ENCODE assay signal across 20 mouse cellular contexts in the genomic region with DNA sequence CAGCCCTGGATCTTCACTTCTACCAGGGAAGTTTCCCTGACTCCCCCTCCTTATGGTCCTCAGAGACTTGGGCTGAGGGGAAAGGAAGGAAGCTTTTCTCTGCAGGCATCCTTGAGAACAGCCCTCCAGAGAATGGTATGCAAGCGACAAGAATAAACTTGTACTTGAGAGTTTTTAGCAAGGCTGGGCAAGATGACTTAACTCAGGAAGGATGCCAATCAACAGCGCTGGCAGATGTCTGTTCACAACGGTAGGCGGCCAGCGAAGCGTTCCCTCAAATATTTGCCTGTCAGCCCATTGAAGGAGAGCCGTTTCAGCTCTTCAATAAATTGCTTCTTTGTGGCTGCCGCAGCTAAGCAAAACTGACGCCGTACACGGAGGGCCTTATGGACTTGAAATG.
A peak's percentile ranks its signal among the peaks of the same experiment; 100 is the strongest.
DNase-seq lines count a peak whose midpoint lies in the region; ATAC-seq lines count a peak whose summit lies in the region.
"Had no signal": no experiment of that assay in that cellular context is flagged by ENCODE, and none has a peak within 500 bp of the region (broad histone marks: within the 10 kb centered on the region; RNA-seq: fewer than 3 reads in every experiment).

No protein-coding gene starts in this region.

- no peaks in the 10 kb centered on the region for H3K36me3 ChIP-seq in hindbrain, embryonic 15.5 days
- no peaks in the 10 kb centered on the region for H3K36me3 ChIP-seq in hindbrain, embryonic 13.5 days
- H3K36me3 ChIP-seq in midbrain, embryonic 11.5 days (ENCODE audit: control insufficient read depth, insufficient read depth, low read length): no peaks in the 10 kb centered on the region
- no peaks in the 10 kb centered on the region for H3K36me3 ChIP-seq in midbrain, embryonic 16.5 days (ENCODE audit: control insufficient read depth, insufficient read depth, low read length)
- H3K36me3 ChIP-seq: embryonic facial prominence, embryonic 12.5 days; limb, embryonic 12.5 days; midbrain, embryonic 15.5 days; neural tube, embryonic 12.5 days had no signal

- no peak overlapping the region for H3K9ac ChIP-seq in hindbrain, embryonic 15.5 days
- no peak overlapping the region for H3K9ac ChIP-seq in hindbrain, embryonic 13.5 days
- no peak overlapping the region for H3K9ac ChIP-seq in midbrain, embryonic 11.5 days (ENCODE audit: low read length)
- no peak overlapping the region for H3K9ac ChIP-seq in midbrain, embryonic 16.5 days (ENCODE audit: low read depth, low read length)
- H3K9ac ChIP-seq: embryonic facial prominence, embryonic 12.5 days; limb, embryonic 12.5 days; liver, postnatal 0 days; midbrain, embryonic 15.5 days; neural tube, embryonic 12.5 days had no signal

- ATAC-seq in hindbrain, embryonic 15.5 days (ENCODE audit: low FRiP score, low read depth): 0 out of 2 replicates have a peak, but pooled peaks have one; percentile 52
- no peak for ATAC-seq in hindbrain, embryonic 13.5 days (ENCODE audit: low FRiP score)
- no peak for ATAC-seq in midbrain, embryonic 11.5 days (ENCODE audit: low FRiP score)
- no peak for ATAC-seq in midbrain, embryonic 16.5 days
- ATAC-seq: inflammation-experienced regulatory T-cells, adult 6 months; liver, postnatal 0 days; midbrain, embryonic 15.5 days had no signal

- H3K27me3 ChIP-seq in hindbrain, embryonic 15.5 days: no peaks in the 10 kb centered on the region
- H3K27me3 ChIP-seq in hindbrain, embryonic 13.5 days: no peaks in the 10 kb centered on the region
- no peaks in the 10 kb centered on the region for H3K27me3 ChIP-seq in midbrain, embryonic 11.5 days (ENCODE audit: control insufficient read depth, insufficient read depth, low read length)
- no peaks in the 10 kb centered on the region for H3K27me3 ChIP-seq in midbrain, embryonic 16.5 days (ENCODE audit: control insufficient read depth, insufficient read depth, low read depth, low read length)
- H3K27me3 ChIP-seq: embryonic facial prominence, embryonic 12.5 days; limb, embryonic 12.5 days; midbrain, embryonic 15.5 days; neural tube, embryonic 12.5 days had no signal

- peak; percentile 59 to 65 for DNase-seq in cerebellum, postnatal 10 days
- no peak for DNase-seq in cerebellum, postnatal 36 days
- peak; percentile 70 for DNase-seq in midbrain, embryonic 11.5 days (ENCODE audit: low spot score, missing footprints)
- peak; percentile 66 for DNase-seq in layer of hippocampus, adult 9-11 months
- no peak for DNase-seq in heart, adult 8-10 months (ENCODE audit: low spot score)
- DNase-seq: adrenal gland, postnatal 10 days; cerebellum, adult 8-10 months; gastrocnemius, postnatal 10 days; heart, postnatal 10 days; liver, postnatal 0 days; spleen, adult 18-20 months had no signal

- WGBS in hindbrain, embryonic 15.5 days: 63% methylated on average over 11 of the region's 11 CpGs
- WGBS in hindbrain, embryonic 13.5 days: 76% methylated on average over 11 of the region's 11 CpGs
- 80% methylated on average over 11 of the region's 11 CpGs for WGBS in midbrain, embryonic 11.5 days
- WGBS in midbrain, embryonic 16.5 days: 63% methylated on average over 11 of the region's 11 CpGs

- peaks cover 9% of the 10 kb centered on the region; the same call in 1 of the 2 replicates for H3K4me1 ChIP-seq in hindbrain, embryonic 15.5 days (replicated peaks)
- H3K4me1 ChIP-seq in hindbrain, embryonic 13.5 days (replicated peaks): peaks cover 14% of the 10 kb centered on the region; the same call in 1 of the 2 replicates
- no peaks in the 10 kb centered on the region for H3K4me1 ChIP-seq in midbrain, embryonic 11.5 days (ENCODE audit: control insufficient read depth, insufficient read depth, low read length)
- no peaks in the 10 kb centered on the region for H3K4me1 ChIP-seq in midbrain, embryonic 16.5 days (ENCODE audit: control insufficient read depth, insufficient read depth, low read length)
- H3K4me1 ChIP-seq: limb, embryonic 12.5 days; neural tube, embryonic 12.5 days had no signal

- no peak overlapping the region for H3K27ac ChIP-seq in hindbrain, embryonic 15.5 days (replicated peaks)
- H3K27ac ChIP-seq in hindbrain, embryonic 13.5 days: no peak overlapping the region
- no peak overlapping the region for H3K27ac ChIP-seq in midbrain, embryonic 11.5 days (ENCODE audit: low read depth, low read length)
- H3K27ac ChIP-seq in midbrain, embryonic 16.5 days (ENCODE audit: low read length): no peak overlapping the region
- H3K27ac ChIP-seq: embryonic facial prominence, embryonic 12.5 days; kidney, postnatal 0 days; limb, embryonic 12.5 days; midbrain, embryonic 15.5 days; neural tube, embryonic 12.5 days had no signal

- no peak overlapping the region for H3K4me3 ChIP-seq in hindbrain, embryonic 15.5 days
- no peak overlapping the region for H3K4me3 ChIP-seq in hindbrain, embryonic 13.5 days
- no peak overlapping the region for H3K4me3 ChIP-seq in midbrain, embryonic 11.5 days (ENCODE audit: low read depth, low read length)
- H3K4me3 ChIP-seq in midbrain, embryonic 16.5 days (ENCODE audit: low read depth, low read length): no peak overlapping the region
- H3K4me3 ChIP-seq: embryonic facial prominence, embryonic 12.5 days; limb, embryonic 12.5 days; midbrain, embryonic 15.5 days; neural tube, embryonic 12.5 days had no signal

- no peaks in the 10 kb centered on the region for H3K9me3 ChIP-seq in hindbrain, embryonic 15.5 days
- H3K9me3 ChIP-seq in hindbrain, embryonic 13.5 days: no peaks in the 10 kb centered on the region
- no peaks in the 10 kb centered on the region for H3K9me3 ChIP-seq in midbrain, embryonic 11.5 days (ENCODE audit: control insufficient read depth, low read length)
- no peaks in the 10 kb centered on the region for H3K9me3 ChIP-seq in midbrain, embryonic 16.5 days (replicated peaks; ENCODE audit: control insufficient read depth, low read length, poor library complexity, severe bottlenecking)
- H3K9me3 ChIP-seq: embryonic facial prominence, embryonic 12.5 days; limb, embryonic 12.5 days; midbrain, embryonic 15.5 days; neural tube, embryonic 12.5 days had no signal

- H3K4me2 ChIP-seq in hindbrain, embryonic 15.5 days: no peak overlapping the region
- no peak overlapping the region for H3K4me2 ChIP-seq in hindbrain, embryonic 13.5 days
- no peak overlapping the region for H3K4me2 ChIP-seq in midbrain, embryonic 11.5 days
- no peak overlapping the region for H3K4me2 ChIP-seq in midbrain, embryonic 16.5 days (ENCODE audit: low read length)
- H3K4me2 ChIP-seq: embryonic facial prominence, embryonic 12.5 days; limb, embryonic 12.5 days; midbrain, embryonic 15.5 days; neural tube, embryonic 12.5 days had no signal

Comparison
In these comparisons a context has a peak if more than half of its experiments do, and no peak if none do; other contexts are left out.
1. DNase-seq: peak in cerebellum, postnatal 10 days (2 of 2), midbrain, embryonic 11.5 days (single experiment) and layer of hippocampus, adult 9-11 months (single experiment); none in cerebellum, postnatal 36 days (0 of 2) and heart, adult 8-10 months (single experiment).